ENCODE assay signal across 10 mouse cellular contexts in the genomic region with DNA sequence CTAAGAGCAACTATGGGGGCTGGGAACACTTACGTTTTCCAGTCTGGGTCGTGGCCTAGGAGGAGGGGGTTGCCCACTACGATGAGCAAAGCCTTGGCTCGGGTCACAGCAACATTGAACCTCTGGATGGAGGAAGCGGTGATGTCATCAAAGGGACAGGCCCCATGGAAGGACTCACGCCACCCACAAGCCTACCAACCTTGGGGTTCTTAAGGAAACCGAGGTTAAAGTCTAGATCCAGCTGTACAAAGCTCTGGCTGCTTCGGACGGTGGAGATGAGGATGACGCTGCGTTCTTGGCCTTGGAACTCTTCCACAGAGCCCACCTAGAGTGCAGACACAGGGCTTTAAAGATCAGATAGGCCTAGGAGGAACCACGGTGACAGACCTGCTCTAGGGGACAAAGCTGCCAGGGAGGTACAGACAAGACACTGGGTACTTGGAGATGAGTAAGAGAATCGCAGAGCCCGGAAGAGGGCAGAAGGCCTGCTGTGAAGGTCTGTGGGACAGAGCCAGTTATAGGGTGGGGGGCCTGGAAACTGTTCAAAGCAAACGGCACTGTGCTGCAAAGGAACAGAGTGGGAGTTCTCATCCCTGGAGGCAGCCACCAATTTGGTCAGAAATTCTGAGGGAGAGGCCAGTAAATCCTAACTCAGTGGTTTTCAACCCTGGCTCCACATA. TPM values are rescaled to one million over a fixed set of nuclear protein-coding genes. Genes with fewer than 3 reads are reported as not detected.
DNase-seq lines count a peak whose midpoint lies in the region; ATAC-seq and TF ChIP-seq lines count a peak whose summit lies in the region.
"Had no signal": no experiment of that assay in that cellular context is flagged by ENCODE, and none has a peak within 500 bp of the region (broad histone marks: within the 10 kb centered on the region; RNA-seq: fewer than 3 reads in every experiment).

No protein-coding gene starts in this region.

- H3K27me3 ChIP-seq in limb, embryonic 15.5 days: no peaks in the 10 kb centered on the region

- H3K4me1 ChIP-seq in ES-E14 (ENCODE audit: control insufficient read depth in 2 of 2, insufficient read depth in 2 of 2, low read length in 2 of 2, poor library complexity in 1 of 2): peaks cover 11 to 41% of the 10 kb centered on the region in 2 experiments
- peaks cover 55% of the 10 kb centered on the region for H3K4me1 ChIP-seq in limb, embryonic 15.5 days

- peaks cover 62% of the 10 kb centered on the region for H3K36me3 ChIP-seq in ES-E14 (ENCODE audit: control insufficient read depth, insufficient read depth, low read length, poor library complexity, severe bottlenecking)
- H3K36me3 ChIP-seq in limb, embryonic 15.5 days: peaks cover 62% of the 10 kb centered on the region

- H3K27ac ChIP-seq in ES-E14 (ENCODE audit: insufficient read depth, low read depth, low read length, poor library complexity, severe bottlenecking): 0 out of 2 replicates have a peak overlapping the region, but pooled peaks have one; percentile 15
- peak overlapping the region; percentile 83 for H3K27ac ChIP-seq in limb, embryonic 15.5 days
- H3K27ac ChIP-seq: hindbrain, embryonic 14.5 days had no signal

- no peak overlapping the region for H3K9ac ChIP-seq in ES-E14 (ENCODE audit: insufficient read depth, low read depth, low read length, poor library complexity, severe bottlenecking)
- no peak overlapping the region for H3K9ac ChIP-seq in limb, embryonic 15.5 days
- H3K9ac ChIP-seq: hindbrain, embryonic 14.5 days had no signal

- no peak overlapping the region for H3K4me3 ChIP-seq in ES-E14 (ENCODE audit: insufficient read depth in 1 of 2, low read depth in 1 of 2, low read length in 2 of 2, poor library complexity in 1 of 2, severe bottlenecking in 1 of 2)
- H3K4me3 ChIP-seq in limb, embryonic 15.5 days: no peak overlapping the region

- H3K4me2 ChIP-seq in limb, embryonic 15.5 days: no peak overlapping the region
- H3K4me2 ChIP-seq: hindbrain, embryonic 14.5 days had no signal

- peak; percentile 26 for DNase-seq in kidney, adult 11 months
- no peak for DNase-seq in kidney, postnatal 14 days
- no peak for DNase-seq in ES-E14 (ENCODE audit: low read depth, low spot score)
- DNase-seq in adrenal gland, postnatal 14 days: peak; percentile 64
- DNase-seq in lung, postnatal 25 days (ENCODE audit: low spot score): no peak
- no peak for DNase-seq in urinary bladder, postnatal 10 days (ENCODE audit: low spot score)
- DNase-seq: cerebellum, adult 9-10 months; thymus, postnatal 4 days had no signal

- 58% methylated on average over 15 of the region's 15 CpGs for WGBS in limb, embryonic 15.5 days

- in situ Hi-C loops in ES-E14 (cut with MboI; ENCODE audit: low sequenced_read_pairs in 2 of 2, unreplicated experiment in 2 of 2): no loop called here

- ATAC-seq in limb, embryonic 15.5 days (ENCODE audit: insufficient number of reproducible peaks, low FRiP score, low TSS enrichment, low read depth): no peak

- H3K9me3 ChIP-seq in ES-E14 (ENCODE audit: control insufficient read depth, insufficient read depth, low read depth, low read length): no peaks in the 10 kb centered on the region
- no peaks in the 10 kb centered on the region for H3K9me3 ChIP-seq in limb, embryonic 15.5 days

TF ChIP-seq in ES-E14, 5 proteins besides CTCF, POLR2A, EP300 and RAD21:
- TF ChIP-seq ZC3H11A (IDR thresholded peaks at IDR 0.05; ENCODE audit: borderline replicate concordance, low read depth, low read length) (no peak), ZNF384 (IDR thresholded peaks at IDR 0.05; ENCODE audit: low read depth, low read length) (no peak)

RNA-seq across cellular contexts. Expression of gene Rhoc, which starts 7.6 kb away (rescaled TPM):
- total RNA-seq in ES-E14 (2012; rRNA removed): 70.9 and 99.9 TPM in 2 replicates
- total RNA-seq in adrenal gland, postnatal 14 days (2021): 136 and 141 TPM in 2 replicates
- 193 and 202 TPM in 2 replicates for polyA plus RNA-seq in limb, embryonic 15.5 days (2015; fragmentation: Nextera tagmentation; extraction: Ambion mirVana)

RNA-seq across cellular contexts. Expression of gene Fam19a3, which starts 14.2 kb away (rescaled TPM):
- total RNA-seq in ES-E14 (2012; rRNA removed): 0.13 and 0.16 TPM in 2 replicates
- total RNA-seq in adrenal gland, postnatal 14 days (2021): 0.90 and 1.9 TPM in 2 replicates
- polyA plus RNA-seq in limb, embryonic 15.5 days (2015; fragmentation: Nextera tagmentation; extraction: Ambion mirVana): 0.15 and 0.20 TPM in 2 replicates

RNA-seq across cellular contexts. Expression of gene Ppm1j, which starts 14.9 kb away (rescaled TPM):
- 25.7 and 49.6 TPM in 2 replicates for total RNA-seq in ES-E14 (2012; rRNA removed)
- 5.7 and 10.0 TPM in 2 replicates for total RNA-seq in adrenal gland, postnatal 14 days (2021)
- polyA plus RNA-seq in limb, embryonic 15.5 days (2015; fragmentation: Nextera tagmentation; extraction: Ambion mirVana): 4.6 and 5.5 TPM in 2 replicates

RNA-seq across cellular contexts. Expression of gene Mov10, which starts 22.6 kb away (rescaled TPM):
- 37.5 and 55.5 TPM in 2 replicates for total RNA-seq in ES-E14 (2012; rRNA removed)
- 17.8 and 18.4 TPM in 2 replicates for total RNA-seq in adrenal gland, postnatal 14 days (2021)
- polyA plus RNA-seq in limb, embryonic 15.5 days (2015; fragmentation: Nextera tagmentation; extraction: Ambion mirVana): 48.7 and 50.7 TPM in 2 replicates

Comparison
In these comparisons a context has a peak if more than half of its experiments do, and no peak if none do; other contexts are left out.
1. DNase-seq: peak in kidney, adult 11 months (single experiment) and adrenal gland, postnatal 14 days (single experiment); none in kidney, postnatal 14 days (single experiment), ES-E14 (single experiment), lung, postnatal 25 days (single experiment) and urinary bladder, postnatal 10 days (single experiment).